Mouse (Mus musculus) mesoderm, embryonic 11.5 days (tissue): ENCODE measurements around the gene Mak.

Experiments
- DNase-seq: peaks from one replicate; pipeline ENCODE4 v3.0.0-alpha.2; 2012; ENCODE audit warnings: low read depth, low spot score

Mak gene

DNA sequence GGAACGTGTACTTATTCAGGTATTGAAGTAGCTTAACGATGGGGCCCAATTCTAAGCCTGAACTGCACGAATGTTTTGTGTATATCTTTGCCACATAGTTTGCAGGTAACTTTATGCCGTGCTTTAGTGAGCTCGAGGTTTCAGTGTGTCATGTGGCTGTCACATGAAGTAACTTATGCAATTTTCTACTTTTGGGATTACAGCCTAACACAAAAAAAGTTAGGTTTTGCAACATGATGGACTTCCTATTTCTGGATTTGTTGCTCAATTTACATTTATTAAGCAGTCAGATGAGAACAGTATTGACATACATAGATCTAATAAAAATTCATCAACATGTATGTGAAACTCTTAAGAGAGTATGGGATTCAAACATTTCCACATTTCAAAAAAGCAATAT is 5.7 kb downstream of the Mak start:
- no peak for DNase-seq

DNA sequence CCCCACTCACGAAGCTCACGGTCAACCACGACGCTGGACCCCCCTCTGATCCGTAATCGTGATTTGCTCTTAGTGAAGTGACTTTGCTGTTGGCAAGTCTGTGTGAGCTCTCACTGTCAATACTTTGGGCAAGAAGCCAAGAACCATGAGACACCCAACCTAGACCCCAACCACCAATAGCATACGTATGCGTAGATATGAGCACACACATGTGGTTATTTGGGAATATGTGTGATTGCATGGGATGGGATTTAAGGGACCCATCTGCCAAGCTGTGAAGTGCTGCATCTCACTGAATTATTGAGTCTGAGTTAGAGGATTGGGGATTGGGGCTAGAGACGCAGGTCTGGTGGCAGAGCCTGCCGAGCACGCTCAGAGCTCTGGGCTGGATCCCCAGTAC is 7.9 kb downstream of the Mak start:
- no peak for DNase-seq

DNA sequence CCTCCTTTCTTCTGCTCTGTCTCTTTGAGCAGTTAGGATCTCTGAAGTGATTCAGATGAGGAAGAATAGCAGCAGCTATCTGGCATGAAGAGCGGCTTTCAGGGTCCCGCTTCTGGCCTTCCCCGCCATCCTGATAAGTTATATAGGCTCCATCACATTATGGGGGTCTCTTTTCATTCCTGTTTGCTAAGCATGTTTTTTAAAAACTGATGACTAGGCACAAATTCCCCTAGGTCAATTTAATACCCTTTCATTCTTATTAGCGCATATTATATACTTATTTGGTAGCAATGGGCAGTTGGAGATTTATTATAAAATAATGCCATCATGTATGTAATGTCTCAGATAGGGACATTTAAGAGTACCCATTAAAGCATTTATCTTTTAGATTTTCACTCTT is 11.9 kb downstream of the Mak start:
- DNase-seq = no peak

DNA sequence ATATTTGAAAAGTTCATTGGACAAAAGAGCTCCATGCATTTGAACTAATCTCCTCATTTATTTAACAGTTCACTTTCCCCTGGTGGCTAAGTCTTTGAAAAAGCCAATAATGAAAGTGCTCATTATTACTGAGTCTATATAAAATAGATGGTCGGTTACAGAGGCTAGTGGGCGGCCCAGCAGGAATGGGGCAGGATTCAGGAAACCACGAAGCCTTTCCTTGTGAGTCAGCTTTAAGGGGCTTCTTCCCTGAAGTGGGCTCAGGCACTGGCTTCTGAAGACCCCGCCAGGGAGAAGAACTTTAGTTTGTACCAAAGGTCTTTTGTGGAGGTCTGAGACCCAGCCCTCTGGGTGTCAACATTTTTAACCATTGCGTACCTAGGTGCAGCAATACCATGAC is 27.5 kb downstream of the Mak start:
- DNase-seq = no peak

DNA sequence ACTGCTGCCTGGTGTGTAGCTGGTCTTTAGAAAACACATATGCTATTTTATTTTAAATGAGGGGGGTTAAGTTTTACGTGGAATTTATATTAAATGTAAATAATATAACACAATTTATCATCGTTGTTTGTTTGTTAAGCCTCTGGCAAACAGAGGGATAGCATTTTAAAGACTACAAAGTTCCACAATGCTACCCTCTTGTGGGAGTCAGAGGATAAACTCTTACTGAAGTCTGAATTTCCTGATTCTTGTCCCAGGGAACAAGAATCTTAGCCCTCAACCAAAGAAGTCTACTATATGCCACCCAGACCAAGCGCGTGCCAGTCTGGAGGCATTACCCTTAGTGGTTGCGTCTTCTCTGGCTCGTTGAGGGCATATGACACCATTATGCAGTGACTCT is 32.2 kb downstream of the Mak start:
- DNase-seq = no peak

DNA sequence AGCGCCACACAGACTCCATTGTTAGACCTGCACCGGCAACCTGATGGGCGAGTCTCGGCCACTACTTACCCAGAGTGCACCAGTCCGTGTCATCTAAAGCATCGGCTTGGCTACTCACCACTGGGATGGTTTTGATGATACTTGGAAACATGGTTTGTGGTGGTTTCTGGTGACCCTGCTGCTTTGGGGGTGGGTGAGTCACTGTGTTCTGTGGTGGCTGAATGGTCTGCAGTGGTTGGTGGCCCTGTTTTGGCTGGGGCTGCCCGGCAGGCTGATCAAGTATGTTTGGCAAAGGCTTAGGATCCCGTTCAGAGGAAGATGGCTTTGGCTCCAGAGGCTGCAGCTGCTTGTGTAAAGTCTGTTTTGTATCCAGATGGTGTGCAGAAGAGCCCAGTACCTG is 33.6 kb downstream of the Mak start:
- no peak for DNase-seq

DNA sequence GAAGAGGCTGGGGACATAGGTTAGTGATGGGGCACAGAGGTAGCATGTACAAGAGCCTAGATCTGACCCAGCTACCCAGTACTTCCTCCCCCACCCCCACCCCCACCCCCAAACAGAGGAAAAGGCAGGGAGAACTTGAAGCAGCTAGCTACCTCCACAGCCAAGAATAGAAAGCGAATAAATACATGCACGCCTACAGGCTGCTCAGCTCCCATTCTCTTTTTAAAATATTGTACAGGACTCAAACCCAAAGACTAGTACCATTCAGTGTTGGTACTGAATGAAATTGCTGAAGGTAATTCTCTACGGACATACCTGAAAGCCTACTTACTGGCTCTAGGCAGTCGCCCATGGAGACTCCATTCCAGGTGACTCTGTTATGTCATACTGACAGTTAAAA is 37.0 kb downstream of the Mak start:
- no peak for DNase-seq

DNA sequence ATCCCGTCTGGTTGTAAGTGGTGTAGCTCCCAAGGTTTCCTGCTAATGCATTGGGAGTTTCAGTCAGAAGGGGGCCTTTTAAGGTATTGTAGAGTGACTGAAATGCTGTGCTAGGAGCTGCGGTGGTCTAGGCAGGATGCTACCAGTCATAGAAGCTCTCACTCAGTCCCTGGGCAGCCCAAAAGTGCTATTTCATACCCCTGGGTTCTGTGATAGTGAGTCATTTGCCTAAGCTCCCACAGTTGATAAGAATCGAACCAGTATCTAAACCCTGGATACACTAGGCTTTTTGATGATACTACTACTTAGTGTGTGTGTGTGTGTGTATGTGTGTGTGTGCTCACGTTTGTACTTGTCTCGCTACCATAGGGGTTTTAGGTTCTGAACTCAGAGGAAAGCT is 49.4 kb downstream of the Mak start:
- DNase-seq = no peak

DNA sequence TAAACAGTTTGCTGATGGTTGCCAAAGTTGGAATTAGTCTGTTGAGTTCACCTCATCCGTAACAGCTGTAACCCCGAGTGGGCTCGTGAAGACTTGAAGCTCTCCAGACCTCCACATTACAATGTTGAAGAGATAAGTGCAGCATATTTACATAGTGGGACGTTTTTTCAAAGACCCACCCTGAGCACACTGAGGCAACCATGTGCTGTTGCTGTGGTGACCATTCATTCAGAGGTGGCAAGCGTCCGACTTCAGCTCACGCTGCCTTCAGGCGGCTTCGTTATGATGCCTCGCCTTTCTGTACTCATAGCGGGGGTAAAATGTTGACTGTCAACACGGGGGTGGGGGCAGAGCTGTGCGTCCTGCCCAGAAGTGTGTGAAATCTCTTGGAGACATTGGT is 57.4 kb downstream of the Mak start:
- DNase-seq = no peak

DNA sequence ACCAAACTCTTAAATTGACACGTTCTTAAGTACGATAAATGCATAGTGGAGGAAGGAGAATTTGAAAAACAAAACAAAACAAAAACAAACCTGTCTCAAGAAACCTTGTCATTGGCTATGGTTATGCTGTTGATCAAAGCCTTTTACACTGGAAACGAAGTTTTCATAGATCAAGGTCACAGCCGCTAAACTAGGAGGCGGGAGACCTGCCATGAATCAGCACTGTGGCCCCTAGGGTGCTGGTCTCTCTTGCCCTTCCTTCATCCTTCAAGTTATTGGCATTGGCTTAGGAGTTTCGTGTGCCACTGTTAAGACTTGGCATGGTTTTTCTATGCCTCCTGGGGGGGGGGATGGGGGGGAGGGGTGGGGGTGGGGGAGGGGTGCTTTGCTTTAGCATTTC is 57.9 kb downstream of the Mak start:
- no peak for DNase-seq

DNA sequence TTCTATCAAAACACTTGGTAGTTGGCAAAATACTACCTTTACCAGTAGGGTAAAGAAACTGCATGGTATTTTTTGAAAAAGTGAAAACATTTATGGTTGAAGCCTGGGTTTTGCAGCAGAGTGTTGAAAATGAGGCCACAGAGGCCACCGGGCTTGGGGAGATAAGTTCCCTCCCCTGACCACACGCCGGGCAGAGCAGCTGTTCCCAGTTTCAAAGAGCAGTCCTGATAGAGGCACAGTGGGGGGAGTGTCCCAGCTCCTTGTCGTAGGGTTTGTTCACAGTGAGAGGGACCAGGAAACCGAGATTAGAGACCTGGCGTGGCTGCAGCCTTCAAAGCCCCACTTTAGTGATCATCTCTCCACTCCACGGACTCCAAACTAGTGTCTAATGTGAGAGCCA is 59.0 kb downstream of the Mak start:
- DNase-seq = no peak

DNA sequence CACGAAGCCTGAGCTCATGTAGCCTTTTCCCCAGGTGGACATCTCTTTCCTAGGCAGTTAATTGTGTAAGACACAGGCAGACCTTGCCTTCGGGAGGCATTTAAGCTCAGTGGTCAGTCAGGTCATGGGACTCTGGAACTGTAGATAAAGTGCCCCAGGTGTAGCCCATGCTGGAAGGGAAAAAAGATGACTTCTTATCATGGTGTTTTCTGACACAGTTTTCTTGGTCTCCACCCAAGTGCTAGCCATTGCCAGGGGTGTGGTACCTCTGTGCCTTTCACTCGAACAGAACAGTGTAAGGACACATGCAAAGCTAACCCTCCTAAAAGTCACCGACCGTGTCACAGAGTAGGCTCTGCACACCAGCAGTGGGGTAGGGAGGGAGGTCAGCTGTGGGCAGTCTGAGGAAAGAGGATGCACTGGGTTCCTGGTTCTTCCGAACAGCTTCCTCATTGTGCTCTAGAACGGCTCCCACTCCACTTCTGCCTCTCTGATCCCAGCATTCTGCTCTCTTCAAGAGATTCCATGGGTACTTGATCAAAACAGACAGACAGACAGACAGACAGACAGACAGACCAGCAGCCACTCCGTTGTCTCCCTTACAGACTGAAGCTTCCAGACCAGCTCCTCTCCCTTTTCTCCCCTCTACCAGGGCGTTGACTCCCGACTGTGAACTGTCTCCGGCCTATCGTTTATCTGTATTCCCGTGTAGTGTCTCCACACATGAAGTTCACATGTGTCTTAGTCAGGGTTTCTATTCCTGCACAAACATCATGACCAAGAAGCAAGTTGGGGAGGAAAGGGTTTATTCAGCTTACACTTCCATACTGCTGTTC is 60.5 kb downstream of the Mak start:
- DNase-seq = no peak

DNA sequence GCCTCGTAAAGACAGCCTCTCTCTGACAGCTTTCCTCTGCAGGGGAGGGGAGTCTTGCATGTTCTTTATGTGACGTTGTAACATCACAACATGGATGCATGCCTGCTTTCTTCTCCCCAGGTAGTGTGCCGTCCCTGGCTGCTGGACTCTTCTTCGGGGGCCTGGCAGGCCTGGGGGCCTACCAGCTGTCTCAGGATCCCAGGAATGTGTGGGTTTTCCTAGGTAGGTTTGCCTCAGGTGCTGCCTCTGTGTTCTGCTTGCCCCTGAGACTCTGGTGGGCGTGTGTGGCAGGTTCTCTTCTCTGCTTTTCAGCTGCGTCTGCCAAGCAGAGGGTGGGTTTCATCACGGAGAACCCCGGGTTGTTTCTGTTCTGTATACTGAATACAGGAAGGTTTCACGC is 61.3 kb downstream of the Mak start:
- DNase-seq = no peak

DNA sequence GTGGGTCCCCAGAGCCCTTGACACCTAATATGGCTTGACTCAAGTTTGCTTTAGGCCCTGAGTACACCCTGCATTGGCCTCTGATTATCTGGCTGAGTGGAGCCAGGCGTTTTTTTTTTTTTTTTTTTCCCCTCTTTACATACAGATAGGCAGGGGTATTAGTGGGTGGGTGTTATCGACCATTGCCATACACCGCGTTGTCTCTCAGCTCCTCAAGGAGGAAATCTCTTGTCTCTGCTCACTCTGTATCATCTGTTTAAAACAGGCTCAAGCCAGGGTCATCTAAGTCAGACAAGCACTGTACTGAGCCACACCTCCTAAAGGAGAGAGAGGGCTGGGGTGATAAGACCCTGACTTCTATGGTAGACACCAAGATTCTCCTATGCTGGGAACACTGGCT is 61.7 kb downstream of the Mak start:
- no peak for DNase-seq

DNA sequence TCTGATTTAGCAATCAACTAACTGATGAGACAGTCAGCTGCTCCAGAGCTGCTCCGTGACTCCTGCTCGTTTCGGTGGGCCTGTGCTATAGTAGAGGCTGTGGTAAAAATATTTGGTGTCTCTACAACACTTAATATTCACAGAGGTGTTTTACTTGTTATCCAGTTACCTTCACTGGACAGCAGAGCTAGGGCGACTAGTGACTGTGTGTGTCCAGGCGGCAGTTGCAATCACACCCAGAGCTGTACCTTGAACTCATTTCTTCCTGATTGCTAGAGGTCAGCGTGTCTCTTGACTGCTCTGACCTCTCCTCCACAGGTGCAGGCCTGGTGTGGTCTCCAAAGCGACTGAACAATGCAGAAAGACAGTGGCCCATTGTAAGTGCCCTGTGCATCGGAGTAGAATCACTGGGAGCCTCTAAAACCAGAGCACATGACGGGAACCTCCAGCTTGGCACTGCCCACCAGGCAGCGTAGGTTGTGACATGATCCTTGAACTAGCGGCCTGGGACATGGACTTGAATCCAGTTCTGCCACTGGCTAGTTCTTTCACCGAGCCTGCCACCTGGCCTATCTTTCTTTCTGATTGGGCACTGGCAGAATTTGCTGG is 62.6 kb downstream of the Mak start:
- no peak for DNase-seq

DNA sequence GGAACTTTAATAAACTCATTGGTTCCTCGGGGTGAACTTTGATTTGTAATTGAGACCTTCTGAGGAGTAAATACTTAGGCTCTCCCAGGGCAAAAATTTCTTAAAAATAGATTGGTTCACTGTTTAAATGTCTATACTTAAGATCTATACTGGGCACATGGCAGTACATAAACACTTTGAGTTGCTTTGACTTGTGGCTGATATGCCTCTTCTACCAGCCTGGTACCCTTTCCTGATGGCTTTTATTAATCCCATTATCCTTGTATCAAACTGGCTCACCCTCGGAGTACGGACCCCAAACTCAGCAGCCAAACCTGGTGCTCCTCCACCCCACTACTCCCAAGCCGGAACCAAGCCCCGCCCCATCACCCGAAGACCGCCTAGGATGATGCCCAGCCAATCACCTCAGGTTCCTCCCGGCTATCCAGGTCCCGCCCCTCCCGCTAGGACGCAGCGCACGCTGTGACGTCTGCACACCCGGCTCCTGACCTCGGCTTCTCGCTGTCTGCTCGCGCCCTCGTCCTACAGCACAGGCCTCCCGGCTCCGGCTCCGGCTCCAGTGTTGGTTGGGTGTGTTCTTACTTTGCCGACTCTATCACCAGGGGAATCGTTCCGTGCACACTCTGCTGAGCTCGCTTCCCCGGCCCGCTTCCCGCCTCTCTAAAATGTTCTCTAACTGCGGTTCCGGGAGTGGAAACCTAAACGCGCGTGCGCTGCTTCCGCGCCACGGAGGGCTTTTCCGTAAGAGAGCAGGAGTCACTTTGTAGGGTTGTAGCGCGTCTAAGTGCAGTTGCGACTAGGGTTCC is 63.5 kb downstream of the Mak start, which contains the start of gene Tmem14c:
Tmem14c (plus strand) TSS at position 464 of the 806 bp plus-strand sequence.
- peak; percentile 95 for DNase-seq

DNA sequence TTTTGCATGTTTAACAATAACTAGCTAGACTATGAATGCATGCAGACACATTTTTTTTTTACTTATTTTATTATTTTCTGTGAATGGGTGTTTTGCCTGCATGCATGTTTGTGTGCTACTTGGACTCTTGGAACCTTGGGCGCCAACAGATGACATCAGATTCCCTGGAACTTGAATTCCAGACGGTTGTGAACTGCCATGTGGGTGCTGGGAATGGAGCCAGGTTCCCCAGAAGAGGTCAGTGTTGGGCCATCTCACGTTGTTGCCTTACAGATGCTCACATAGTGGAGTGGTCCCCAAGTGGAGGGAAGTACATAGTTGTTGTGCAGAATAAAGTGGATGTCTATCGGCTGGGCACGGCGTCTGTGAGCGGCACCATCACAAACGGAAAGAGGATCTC is 70.6 kb downstream of the Mak start:
- DNase-seq = no peak

DNA sequence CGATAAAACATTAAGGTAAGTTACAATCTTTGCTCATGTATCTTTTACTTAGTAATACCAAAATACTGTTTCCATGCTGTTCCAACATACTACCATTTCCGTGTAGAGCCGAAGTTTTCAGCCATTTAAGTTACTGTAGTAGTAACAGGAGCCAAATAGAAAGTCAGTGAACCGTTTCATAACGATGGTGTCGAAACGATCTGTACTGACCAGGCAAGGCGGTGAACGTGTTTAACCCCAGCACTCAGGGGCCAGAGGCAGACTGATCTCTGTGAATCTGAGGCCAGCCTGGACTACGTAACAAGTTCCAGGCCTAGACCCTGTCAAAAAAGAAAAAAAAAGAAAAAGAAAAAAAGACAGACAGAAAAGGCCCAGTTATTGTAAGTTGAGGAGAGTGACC is 71.2 kb downstream of the Mak start:
- DNase-seq = no peak

DNA sequence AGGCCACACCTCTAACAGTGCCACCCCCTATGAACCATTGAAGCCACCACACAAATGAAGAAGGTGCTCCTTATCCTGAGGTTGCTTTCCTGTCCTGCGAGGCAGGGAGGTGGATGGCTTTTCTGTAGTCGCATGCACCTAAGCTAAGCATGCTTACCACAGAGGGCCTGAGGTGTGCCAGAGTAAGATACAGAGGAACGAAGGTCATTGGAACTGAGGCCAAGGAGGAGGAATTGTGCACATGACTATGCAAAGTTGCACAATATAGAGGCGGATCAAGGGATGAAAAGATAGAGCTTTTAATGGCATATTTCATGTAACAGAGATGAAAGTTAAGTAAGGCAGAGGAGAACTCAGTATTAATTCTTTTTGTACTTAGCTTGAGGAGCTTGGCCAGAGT is 73.3 kb downstream of the Mak start:
- no peak for DNase-seq

DNA sequence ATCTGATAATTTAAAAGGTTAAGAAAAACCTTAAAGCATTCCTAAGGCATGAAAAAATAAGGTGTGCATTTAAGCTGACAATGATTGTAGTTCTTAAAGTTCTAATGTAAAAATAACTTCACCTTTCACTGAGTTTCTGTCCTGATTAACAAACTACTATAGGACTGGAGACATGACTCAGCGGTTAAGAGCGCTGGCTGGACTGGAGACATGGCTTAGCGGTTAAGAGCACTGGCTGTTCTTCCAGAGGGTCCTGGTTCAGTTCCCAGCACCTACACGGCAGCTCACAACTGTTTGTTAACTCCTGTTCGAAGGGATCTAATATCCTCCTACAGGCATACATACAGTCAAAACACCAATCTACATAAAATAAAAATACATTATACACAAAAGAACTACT is 77.5 kb downstream of the Mak start:
- DNase-seq = no peak

DNA sequence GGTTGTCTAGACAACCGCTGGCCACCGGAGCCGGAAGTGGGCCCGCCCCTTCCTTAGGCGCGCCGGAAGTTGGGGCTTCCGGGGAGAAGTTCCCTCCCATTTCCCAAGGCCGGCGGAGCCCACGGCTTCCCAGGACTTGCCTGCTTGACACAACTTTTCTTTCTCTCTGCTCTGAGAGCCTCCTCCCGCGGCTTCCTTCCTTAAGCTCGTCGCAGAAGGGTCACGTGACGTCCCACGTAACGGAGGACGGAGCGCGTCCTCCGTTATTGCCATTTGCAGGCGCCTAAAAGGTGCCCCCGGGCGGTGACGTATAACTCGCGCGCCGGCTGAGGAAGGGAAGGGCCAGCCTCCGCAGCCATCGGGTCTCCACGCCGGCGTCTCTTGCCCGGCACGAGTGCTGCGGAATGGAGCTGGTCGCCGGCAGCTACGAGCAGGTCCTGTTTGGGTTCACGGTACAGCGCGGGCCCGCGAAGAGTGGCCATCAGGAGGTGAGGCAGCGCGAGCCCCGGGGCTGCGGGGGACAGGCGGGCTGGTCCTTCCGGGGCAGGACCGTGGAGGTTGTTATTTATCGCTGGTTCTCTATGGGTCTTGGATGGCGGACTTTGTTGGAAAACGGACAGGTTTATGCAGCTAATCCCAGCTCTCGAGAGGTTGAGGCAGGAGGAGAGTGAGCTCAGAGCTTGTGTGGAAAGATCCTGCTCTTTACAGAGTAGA is 78.4 kb downstream of the Mak start, which contains the start of gene Pak1ip1:
Pak1ip1 (plus strand) TSS at position 98 of the 714 bp plus-strand sequence.
- DNase-seq = peak; percentile 93
